Mouse (Mus musculus) ovary, postnatal 36 days (tissue): ENCODE measurements around the gene R3hdm4.

Experiments
- DNase-seq: peaks from one replicate; pipeline ENCODE4 v3.0.0; 2022; ENCODE audit warnings: low spot score, mixed read lengths

R3hdm4 gene

DNA sequence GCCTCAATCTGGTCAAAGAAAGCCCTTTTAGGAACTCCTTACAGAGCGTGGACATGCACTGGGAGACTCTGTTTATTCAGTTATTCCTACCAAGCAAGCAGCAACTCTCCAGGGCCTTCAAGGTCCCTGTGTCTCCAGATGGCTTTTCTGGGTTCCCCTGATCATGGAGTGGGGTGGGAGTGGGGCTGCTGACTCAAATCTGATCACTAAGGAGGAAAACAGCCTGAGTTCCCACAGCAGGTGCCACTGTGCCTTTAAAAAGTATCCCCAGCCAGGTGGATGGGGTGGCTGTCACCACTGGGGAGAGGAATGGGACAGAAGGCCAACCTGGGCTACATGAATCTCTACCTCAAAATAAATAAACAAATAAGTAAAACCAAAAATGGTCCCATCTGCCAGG, 22.0 kb upstream of the R3hdm4 start:
- no peak for DNase-seq

DNA sequence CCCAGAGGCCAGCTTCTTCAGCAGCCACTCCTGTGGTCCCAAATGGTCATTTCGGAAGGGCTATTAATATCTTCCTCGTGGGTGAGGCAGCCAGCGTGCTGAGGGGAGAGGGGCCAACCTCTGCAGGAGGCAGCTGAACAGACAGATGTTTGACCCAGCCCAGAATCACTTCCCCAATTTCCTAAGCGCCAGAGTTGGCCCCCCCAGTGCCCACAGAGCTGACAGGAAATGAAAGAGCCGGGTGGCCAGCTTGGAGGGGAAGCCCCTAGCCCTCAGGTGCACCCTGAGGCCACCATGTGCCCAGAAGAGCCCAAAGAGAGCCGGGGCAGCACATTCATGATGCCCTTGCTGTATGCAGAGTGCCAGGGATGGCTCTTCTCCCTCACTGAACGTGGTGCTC, 19.7 kb upstream of the R3hdm4 start:
- no peak for DNase-seq

DNA sequence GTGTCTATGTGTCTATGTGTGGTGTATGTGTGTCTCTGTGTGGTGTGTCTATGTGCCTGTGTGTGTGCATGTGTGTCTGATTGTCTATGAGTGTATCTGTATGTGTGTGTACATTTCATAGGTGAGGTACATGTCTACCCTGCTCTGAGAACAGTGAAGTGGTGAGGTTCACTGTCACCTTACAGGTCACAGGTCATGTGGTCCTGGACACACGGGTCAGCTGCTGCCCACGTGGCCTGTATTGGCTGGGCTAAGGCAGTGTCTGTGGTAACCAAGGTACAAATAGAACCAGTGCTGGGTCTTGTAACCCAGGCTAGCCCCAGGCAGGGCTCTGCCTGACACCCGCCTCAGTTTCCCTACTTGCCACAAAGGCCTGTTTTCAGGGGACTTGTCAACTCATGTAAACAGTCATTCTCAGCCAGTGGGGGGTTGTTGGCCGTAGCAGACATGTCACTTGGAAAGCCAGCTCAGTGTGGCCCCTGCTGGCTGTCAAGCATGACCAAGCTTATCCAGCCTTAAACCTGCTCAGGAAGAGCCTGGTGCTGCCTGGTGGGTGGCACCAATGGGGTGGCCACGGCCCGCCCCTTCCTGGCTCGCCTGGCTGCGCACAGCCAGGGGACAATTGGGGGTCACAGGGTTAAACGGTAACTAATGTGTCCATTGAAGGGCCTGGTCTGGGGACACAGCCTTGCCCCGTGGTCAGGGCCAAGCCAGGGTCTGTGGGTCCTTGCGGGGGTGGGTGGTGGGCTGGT, 16.9 kb upstream of the R3hdm4 start:
- no peak for DNase-seq

DNA sequence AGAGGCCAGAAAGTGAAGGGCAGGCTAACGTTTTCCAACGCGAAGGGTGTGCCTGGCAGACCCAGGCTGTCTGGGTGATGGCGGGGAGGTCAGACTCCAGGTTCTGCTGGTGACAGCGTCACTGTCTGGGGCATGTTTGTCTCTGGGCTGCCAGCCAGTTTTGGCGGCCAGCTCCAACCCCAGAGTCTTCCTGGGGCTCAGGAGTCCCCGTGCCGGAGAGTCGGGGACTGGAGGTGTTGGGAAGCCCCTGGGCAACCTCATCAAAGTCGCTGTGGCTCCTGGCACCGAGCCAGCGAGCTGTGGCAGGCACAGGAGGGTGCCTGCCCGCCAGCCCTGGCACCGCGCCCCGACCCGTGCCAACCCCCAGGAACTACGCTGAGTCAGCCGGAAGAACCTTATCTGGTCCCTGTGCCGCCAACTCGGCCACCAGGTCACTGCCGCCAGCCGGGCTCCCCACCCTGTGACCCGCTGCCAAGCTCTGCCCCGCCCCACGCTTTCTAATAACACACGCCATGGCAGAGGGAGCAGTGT, 16.0 kb upstream of the R3hdm4 start:
- DNase-seq: peak; percentile 77

DNA sequence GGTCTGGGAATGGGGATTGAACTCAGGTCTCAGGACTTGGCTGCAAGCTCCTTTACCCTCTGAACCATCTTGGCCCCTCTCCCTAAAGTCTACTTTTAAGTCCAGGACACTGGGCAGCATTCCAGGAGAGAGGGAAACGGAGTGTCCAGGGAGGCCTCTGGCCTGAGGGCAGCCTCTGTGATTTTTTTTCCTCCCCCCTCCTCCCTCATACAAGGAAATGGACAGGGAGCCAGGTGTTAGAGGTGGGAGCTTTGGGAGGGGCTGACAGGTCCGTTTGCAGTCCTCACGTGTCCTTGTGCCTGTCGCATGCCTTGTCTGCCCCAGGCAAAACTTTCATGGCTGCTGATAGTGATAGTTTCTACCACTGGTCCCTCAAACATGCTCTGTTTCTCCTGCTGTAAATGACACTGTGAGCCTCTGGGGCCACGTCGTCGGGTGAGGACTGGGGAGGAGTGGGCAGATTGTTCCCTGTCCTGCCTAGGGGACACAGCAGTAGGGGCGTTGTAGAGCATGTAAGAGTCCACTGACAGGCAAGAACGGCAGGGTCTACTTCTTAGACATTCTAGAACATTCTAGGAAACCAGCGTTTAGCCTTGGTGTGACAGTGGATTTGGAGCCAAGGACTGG, 15.4 kb upstream of the R3hdm4 start:
- no peak for DNase-seq

DNA sequence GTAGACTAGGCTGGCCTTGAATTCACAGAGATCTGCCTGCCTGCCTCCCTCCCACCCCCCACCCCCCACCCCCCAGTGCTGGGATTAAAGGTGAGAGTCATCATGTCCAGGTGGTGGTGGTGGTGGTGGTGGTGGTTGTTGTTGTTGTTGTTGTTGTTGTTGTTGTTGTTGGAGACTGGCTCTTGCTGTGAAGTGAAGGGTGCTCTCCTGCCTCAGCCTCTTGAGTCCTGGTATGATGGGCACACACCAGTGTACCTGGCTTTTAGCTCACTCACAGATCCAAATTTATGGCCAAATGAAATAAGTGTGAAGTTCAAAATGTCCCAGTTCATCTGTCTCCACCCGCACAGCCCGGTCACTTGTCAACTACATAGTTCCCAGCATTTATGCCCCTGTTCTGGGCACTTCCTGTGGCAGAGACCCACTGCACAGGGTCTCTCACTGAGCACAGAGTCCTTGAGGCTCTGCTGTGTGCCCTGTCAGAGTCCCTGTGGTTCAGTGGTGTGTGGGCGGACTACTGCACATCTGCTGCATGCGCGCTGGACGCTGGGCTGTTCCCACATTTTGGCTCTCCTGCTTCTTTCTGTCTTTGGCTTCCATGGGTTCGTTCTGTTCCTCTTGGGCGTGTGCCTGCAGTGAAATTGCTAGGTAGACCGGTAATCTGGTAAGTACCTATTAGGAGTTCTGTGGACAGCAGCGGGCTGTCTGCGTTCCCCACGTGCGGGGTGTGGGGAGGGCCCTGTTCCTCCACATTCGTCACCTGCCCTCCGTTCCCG, 14.0 kb upstream of the R3hdm4 start:
- DNase-seq: no peak

DNA sequence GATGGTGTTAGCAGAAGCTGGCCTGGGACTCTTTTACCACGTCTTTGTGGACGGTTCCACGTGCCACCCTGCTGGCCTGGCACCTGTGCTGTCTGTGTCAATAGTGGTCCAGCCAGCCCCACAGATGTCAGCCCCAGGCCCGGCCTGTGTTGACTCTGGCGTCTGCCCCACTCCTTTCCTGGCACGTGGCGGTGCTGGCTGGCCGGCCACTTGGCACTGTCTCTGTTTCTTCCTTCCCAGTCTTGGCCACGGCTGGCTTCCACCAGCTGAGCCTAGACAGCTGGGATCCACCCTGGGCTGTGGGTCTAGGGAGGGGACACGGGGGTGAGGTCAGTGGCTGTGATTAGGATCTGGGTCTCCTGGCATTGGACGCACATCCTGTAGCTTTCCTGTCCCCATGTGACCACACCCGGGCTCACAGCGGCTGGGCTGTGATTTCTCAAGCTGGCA, 13.3 kb upstream of the R3hdm4 start:
- DNase-seq: peak; percentile 75

DNA sequence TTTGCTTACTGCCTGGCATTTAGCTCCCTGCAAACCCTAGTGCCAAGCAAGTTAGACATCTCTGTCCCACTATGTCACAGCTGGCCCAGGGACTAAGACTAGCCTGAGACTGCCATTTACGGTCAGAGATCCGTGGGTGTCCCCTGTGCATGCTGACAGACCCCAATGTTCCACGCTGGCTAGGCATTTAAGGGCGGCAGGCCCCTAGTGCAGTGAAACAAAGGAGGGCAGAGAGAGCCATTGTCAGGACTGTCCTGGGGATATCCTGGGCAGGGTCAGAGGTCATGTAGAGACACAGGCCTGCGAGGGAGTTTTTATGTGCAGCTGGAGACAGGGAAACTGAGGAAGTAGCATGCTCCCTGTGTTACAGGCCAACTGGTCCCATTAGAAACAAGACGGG, 12.9 kb upstream of the R3hdm4 start:
- DNase-seq: no peak

DNA sequence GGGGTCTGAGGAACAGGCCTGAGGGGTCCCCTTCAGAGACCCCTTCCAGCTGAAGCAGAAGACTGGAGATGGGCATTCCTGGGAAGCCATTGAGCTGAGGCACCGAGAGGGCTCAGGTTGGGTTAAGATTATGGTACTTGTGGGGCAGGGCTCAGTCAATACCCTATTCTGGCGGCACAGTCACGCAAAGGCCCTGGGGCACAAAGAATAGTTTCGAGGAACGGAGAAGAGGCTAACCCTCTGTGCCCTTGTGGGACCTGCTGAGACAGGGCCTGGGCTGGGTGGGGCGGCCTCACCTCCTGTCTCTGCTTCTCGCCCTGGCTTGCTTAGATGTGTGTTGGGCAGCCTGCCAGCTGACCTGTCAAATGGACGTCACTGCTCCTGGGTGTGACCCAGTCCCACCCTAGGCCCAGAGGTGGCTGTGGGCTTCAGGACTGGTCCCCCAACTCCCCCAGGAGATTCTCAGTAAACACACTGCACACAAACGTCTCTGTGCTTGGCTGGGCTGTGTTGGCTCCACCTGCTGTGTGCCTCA, 12.2 kb upstream of the R3hdm4 start:
- DNase-seq: no peak

DNA sequence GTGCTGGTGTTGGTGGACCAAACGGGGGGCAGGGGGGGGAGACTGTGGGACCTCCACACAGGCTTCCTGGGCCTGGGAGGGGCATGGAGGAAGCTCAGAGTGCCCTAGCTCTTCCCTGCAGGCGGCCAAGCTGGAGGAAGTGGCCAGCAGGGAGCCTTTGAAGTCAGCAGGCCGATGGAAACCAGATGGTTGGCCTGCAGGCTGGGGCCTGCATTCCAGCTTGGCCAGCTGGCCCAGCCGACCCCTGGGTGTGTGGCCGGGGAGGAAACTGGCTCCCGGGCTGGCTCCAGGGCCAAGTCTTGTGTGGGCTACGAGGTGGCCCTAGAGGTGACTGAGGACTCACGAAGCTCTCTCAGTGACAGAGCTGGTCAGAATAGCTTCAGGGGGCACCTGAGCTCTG, 11.7 kb upstream of the R3hdm4 start:
- peak; percentile 52 for DNase-seq

DNA sequence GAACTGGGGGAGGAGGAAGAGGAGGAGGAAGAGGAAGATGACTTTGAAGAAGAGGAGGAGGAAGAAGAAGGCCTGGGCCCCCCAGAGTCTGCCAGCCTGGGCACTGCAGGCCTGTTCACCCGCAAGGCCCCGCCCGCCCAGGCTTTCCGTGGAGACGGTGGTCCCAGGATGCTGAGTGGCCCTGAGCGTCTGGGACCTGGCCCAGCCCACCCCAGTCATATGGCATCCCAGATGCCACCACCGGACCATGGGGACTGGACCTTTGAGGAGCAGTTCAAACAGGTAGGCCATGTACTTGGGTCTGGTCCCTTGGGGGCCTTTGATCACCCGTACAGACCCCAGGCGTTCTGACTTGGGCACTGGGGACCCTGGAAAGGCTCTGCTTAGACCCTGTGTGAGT, 10.8 kb upstream of the R3hdm4 start:
- DNase-seq: no peak

DNA sequence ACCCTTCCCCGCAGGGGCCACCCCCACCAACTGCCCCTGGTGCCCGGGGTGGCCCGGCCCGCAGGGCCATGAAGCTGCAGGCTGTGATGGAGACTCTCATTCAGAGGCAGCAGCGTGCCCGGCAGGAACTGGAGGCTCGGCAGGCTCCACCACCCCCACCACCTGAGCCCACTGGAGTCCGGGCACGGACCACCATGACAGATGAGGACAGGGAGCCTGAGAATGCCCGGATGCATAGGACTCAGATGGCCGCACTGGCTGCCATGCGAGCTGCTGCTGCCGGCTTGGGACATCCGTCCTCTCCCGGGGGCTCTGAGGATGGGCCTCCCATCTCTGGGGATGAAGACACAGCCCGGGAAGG, 9.8 kb upstream of the R3hdm4 start:
- DNase-seq: no peak

DNA sequence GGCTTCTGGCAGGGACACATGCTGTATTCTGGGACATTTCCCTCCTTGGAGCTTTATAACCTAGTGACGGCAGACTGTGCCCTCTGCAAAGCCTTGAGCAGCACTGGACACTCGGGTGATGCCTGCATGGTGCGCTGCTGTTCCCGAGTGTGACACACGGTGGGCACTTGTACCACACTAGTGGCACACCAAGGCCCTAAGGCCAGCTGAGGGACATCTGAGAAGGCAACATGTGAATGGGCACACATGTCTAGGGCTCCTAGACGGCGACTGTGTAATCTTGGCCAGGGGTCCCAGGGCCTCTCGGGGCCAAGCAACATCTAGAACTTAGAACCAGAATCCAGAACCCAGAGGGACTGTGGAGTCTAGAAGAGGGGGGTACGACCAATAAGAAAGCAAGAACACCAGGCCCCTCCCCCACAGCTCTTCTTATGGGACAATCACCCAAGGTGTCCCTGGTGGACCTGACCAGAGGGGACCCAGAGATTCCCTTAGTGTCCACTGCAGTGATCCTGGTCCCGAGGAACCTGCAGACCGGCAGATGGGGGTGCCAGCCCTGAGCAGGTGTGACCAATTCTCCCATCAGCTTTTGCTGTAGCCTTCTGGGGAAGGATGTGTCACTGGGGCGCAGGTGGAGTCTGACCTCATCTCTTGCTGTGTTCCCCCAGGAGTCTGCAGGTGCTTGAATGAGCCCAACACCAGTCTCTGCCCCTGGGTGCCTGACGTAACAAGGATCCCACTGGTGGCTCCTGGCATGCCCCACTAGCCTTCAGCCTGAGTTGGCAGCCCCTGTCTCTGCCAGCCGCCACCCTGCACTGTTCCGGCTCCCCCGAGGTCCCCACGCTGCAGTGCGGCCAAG, 9.2 kb upstream of the R3hdm4 start:
- no peak for DNase-seq

DNA sequence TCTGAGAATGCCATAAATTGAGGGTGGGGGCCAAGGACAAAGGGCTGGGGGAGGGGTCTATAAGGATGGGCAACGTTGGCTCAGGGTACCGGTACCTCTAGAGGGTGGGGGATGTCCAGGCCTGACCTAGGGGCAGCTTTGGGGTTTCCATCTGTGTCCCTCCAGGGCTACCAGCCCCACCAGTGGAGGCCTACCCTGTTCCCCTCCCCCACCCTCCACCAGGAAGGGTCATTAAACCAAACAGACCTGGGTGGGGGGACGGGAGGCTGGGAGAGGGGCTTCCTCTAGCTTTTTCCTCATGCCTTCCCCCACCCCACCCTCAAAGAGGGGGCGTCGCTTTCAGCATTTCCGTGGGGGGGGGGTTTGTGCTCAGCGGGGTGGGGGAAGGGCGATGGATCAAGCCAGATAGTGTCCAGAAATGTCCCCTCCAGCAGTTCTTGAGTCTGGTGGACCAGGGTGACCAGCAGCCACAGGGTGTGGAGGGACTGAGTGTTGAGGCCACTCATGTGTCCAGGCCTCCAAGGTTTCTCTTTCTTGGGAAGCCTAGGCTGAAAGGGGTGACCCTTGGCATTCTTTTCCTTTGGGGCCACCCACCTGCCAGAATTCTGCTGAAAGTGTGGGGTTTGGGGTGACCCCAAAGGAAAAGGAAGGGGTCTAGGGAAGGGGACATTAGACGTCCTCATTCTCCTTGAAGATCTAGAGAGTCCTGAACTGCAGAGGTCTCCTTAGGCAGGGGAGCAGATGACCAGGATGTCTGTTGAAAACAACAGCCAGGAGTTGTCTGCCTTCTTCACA, 8.1 kb upstream of the R3hdm4 start:
- DNase-seq: no peak

DNA sequence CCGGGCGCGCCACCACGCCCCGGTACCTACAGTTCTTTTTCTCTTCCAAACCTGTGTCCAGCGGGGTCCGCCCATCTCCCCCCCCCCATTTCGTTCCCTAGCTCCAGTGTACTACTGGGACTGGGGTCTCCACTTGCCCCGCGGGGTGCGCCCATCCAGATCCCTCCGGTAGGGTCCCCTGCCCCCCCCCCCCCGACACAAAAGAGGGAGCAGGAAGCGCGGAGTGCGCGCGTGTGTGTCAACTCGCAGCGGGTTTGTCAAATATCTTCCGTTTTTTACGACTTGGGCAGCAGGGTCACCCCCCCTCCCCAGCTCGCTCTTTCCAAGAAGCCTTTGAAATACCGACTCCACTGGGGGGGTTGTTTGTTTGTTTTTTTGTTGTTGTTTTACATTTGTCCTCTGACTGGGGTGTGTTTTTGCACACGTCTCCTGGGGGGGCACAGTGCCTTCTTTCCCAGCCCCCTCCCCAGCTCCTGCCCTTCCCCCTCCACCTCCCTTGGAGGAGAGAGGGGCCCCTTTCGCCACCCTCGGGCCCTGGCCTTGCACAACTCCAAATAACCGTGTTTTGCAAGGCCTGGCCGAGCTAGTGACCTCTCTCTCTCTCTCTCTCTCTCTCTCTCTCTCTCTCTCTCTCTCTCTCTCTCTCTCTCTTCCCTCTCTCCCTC, 7.2 kb upstream of the R3hdm4 start:
- peak; percentile 52 for DNase-seq

DNA sequence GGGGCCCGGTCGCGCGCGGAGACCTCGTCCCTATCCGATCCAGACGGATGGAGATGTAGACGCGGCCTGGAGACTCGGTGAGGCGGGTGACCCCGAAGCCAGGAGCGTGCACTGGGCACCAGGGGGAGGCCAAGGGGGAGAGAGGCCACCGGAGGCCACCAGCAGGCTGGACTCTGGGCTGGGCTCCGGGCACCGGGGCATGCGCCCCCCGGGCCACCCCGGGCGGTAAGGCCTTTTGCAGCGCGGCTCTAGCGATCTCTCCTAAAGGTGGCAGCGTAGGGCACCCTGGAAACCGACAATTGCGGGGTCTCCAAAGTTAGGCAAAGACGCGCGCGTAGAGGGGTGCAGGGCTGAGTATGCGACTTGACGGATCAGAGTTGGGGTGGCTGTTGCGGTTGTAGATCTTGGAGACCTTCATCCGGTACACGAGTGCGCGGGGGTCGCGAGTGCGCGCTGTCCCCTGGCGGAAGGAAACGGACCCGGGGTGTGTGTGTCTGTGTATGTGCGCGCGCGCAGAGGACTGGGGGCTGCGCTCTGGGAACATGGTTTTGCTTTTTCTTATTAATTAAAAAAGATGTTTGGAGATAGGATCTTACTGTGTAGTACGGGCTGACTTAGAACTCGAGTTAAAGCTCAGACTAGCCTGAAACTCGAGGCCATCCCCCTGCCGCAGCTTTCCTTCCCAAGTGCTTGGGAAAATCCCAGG, 6.5 kb upstream of the R3hdm4 start:
- DNase-seq: peak; percentile 62

DNA sequence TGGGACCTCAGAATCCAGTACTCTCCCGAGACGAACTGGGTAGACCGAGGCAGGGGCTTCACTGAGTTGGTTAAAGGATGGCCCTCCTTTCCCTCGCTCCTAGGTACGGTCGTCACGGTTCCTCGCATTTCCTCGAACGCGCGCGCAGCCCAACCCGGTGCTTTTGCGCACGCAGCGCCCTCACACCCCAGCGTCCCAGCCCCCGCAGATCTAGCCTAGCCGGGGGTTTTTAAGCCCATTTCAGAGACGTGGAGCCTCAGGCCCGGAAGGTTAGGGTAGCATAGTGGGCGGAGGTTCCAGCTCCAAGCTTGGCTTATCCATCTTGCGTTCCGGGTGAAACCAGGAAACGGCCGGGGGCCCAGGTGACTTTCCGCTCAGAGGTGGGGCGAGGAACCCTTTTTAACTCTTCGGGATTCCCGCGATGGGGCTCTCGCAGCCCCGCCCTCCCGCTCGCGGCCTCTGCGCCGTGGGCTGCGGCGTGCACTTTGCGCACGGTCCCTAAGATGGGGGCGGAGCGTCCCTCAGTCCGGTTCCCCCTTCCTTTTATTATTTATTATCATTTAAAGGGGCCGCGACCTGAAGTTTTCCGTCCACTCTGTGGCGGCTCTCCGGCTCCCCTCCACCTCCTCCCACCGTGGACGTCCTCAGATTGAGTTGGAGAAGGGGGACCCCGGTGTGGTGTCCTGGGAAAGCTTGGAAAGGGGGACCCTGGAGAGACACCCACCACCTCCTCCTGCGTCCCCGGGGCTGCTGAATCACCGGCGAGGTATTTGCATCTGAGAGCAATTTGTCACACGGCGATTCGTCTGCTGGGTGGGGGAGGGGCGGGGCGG, 5.7 kb upstream of the R3hdm4 start, which contains the start of gene Arid3a:
Gene Arid3a (plus strand): TSS at position 553 of the 833 bp plus-strand sequence.
- peak; percentile 91 for DNase-seq

DNA sequence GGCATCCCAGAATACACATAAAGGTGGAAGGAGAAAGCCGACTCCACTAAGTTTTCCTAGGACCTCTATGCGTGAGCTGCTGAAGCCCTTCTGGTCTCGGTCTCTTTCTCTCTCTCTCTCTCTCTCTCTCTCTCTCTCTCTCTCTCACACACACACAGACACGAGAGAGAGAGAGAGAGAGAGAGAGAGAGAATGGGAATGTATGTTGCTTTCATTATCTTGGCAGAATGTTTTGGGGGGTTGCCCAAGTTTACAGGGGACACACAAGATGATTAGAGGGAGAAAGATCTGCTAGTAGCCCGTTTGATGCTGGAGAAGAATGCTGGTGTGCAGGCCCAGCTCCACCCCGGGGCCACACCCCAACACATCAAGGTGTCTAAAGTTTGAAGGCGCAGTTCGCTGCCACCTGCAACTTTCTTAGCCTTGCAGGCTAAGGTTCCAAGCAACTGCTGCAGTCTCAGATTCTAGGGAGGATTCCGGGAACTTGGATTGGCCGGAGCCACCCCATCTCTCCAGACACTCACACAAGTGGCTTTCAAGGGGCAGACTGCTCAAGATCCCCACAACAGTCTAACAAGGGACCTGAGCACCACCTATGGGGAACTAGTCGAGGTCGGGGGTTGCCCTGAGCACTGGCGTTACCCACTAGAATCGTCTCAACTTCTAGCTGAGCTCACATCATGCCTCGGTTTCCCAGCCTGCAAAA, 4.9 kb upstream of the R3hdm4 start:
- DNase-seq: no peak
